Mouse (Mus musculus) testis, adult 2 months (tissue): ENCODE measurements around the gene Pik3ip1. TPM values are rescaled to one million over a fixed set of nuclear protein-coding genes. Genes with fewer than 3 reads are reported as not detected.
A peak's percentile ranks its signal among the peaks of the same experiment; 100 is the strongest.

Experiments
- H3K27ac ChIP-seq: fragments of 200-500 bp; 2 replicates; pipeline ENCODE4 v1.5.1; 2012; ENCODE audit warnings: low read depth, low read length; ENCODE audit not compliant: control insufficient read depth, insufficient read depth
- H3K27me3 ChIP-seq: fragments of 200-500 bp; 2 replicates; pipeline ENCODE4 v1.6.1; 2012; ENCODE audit warnings: mild to moderate bottlenecking, low read length, moderate library complexity; ENCODE audit not compliant: control insufficient read depth, insufficient read depth
- H3K36me3 ChIP-seq: fragments of 200-500 bp; 2 replicates; pipeline ENCODE4 v1.6.1; 2012; ENCODE audit warnings: mild to moderate bottlenecking, low read length; ENCODE audit not compliant: control insufficient read depth, insufficient read depth
- H3K4me1 ChIP-seq: fragments of 200-500 bp; 2 replicates; pipeline ENCODE4 v1.6.1; 2012; ENCODE audit warnings: low read length; ENCODE audit not compliant: control insufficient read depth, insufficient read depth
- H3K4me3 ChIP-seq: fragments of 200-500 bp; 2 replicates; pipeline ENCODE4 v1.5.1; 2012; ENCODE audit warnings: low read depth, mild to moderate bottlenecking, low read length, moderate library complexity, mixed read lengths; ENCODE audit not compliant: control insufficient read depth
- CTCF ChIP-seq: fragments of 200-500 bp; IDR thresholded peaks from 2 replicates; pipeline ENCODE4 v1.5.1; 2012; ENCODE audit warnings: low read depth, mild to moderate bottlenecking, inconsistent platforms, low read length, moderate library complexity; ENCODE audit not compliant: control insufficient read depth, insufficient read depth, insufficient replicate concordance
- POLR2A ChIP-seq: fragments of 200-500 bp; IDR thresholded peaks from 2 replicates; pipeline ENCODE4 v1.6.1; 2012; ENCODE audit warnings: low read depth, mild to moderate bottlenecking, inconsistent platforms, low read length, moderate library complexity; ENCODE audit not compliant: control insufficient read depth
- polyA plus RNA-seq: library from polyadenylated mRNA; depleted of rRNA; stranded (reverse); fragments of >200 nt; gene quantifications from 2 replicates; pipeline ENCODE4 v1.2.3, GENCODE M21; 2012

Pik3ip1 gene
- polyA plus RNA-seq, 1 experiment, result 146 TPM

DNA sequence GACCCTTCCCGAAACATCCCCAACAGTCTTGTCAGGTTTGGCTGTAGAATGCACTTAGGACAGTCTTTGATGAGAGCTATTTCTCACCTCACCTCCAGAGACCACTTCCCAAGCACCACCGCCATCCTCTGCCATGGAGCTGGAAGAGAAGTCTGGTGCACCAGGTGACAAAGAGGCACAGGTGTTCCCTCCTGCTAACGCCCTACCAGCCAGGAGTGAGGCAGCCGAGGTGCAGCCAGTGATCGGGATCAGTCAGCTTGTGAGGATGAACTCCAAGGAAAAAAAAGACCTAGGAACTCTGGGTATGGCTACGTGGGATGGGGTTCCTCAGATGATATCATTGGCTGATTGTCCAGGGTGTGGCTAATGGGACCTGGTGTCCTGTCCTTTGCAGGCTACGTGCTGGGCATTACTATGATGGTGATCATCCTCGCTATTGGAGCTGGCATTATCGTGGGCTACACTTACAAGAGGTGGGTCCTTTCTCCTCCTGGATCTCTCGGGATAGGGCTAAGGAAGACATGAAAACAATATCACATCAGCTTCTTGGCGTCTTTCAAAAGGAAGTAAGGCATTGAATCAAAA, 3.0 kb downstream of the Pik3ip1 start:
- H3K27me3 ChIP-seq, result no peaks in the 10 kb centered on the region
- H3K4me1 ChIP-seq, result peaks cover 14% of the 10 kb centered on the region
- H3K27ac ChIP-seq, result peak overlapping the region; percentile 87
- H3K4me3 ChIP-seq, result peak overlapping the region; percentile 86
- H3K36me3 ChIP-seq, result peaks cover 6% of the 10 kb centered on the region
- TF ChIP-seq POLR2A (no peak), CTCF (no peak)

GRCm38 (mm10) chr11:3334141-3334710, 4.0 kb downstream of the Pik3ip1 start:
- Histone ChIP-seq H3K4me1 (peaks cover 14% of the 10 kb centered on the region), H3K27ac (peak overlapping the region; percentile 46)

DNA sequence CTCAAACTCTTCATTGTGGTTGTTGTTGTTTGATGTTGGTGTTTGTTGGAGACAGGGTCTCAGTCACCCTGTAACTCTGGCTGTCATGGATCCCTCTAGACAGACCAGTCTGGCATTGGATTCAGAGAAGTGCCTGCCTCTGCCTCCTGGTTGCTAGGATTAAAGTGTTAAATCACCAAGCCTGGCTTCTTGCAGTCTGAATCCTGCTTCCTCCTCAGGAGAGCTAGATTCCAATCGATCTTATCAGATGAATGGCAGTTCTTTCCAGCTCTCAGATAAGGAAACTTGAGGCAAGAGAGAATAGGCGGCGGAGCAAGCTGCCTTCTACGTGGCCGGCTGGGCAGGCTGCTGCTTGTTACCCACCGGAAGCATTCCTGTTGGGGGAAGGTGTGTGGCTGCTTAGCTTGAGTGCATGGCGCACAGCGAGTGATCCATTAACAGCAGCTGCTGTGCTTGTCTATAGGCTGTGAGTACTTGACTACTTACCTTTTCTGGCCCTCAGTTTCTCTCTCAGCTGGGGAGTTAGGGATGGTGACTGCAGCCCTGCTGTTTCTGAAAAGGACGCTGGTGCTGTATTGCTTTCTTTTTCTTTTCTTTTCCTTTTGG, 4.6 kb downstream of the Pik3ip1 start:
- H3K4me3 ChIP-seq, result peak overlapping the region; percentile 69
- TF ChIP-seq CTCF (no peak), POLR2A (no peak)
- no peaks in the 10 kb centered on the region for H3K27me3 ChIP-seq
- H3K4me1 ChIP-seq, result peaks cover 14% of the 10 kb centered on the region
- peak overlapping the region; percentile 46 for H3K27ac ChIP-seq
- H3K36me3 ChIP-seq, result peaks cover 6% of the 10 kb centered on the region

More at GRCm38 (mm10) chr11:3334141-3334710, 4.0 kb downstream of the Pik3ip1 start:
- TF ChIP-seq POLR2A (no peak), CTCF (no peak)
- H3K36me3 ChIP-seq, result peaks cover 6% of the 10 kb centered on the region
- peak overlapping the region; percentile 69 for H3K4me3 ChIP-seq
- H3K27me3 ChIP-seq, result no peaks in the 10 kb centered on the region

DNA sequence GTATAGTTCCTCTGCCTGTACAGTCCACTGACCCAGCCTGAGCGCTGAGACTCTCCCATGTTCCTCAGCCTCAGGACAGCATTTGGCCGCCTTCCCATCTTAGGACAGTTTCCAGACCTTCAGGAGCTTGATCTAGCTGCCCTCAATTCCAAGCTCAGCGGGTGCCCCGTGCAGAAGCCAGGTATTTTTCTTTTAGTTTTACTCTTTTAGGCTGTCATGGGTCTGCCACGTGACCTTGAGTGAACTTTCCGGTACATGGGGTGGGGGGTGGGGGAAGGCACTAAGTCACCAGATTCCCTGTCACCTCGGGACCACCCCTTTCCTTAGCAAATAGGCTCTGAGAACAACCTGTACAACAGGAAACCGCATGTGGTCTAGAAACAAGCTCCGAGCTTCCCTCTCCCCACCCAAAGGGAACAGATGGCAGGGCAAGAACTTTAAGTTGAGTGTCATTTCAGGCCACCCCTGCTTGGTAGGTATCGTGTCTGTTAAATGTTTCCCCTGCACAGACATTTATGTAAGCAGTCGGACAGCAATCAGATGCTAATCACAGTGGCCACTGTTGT, 5.5 kb downstream of the Pik3ip1 start:
- TF ChIP-seq CTCF, result no peak
- no peak for TF ChIP-seq POLR2A
- Histone ChIP-seq H3K4me1 (peaks cover 14% of the 10 kb centered on the region), H3K27me3 (no peaks in the 10 kb centered on the region), H3K36me3 (peaks cover 6% of the 10 kb centered on the region), H3K4me3 (peak overlapping the region; percentile 69), H3K27ac (peak overlapping the region; percentile 41)

GRCm38 (mm10) chr11:3336602-3337001, 6.4 kb downstream of the Pik3ip1 start:
- peaks cover 11% of the 10 kb centered on the region for H3K4me1 ChIP-seq
- peaks cover 6% of the 10 kb centered on the region for H3K36me3 ChIP-seq
- no peak for TF ChIP-seq POLR2A
- no peak for TF ChIP-seq CTCF
- no peaks in the 10 kb centered on the region for H3K27me3 ChIP-seq
- peak overlapping the region; percentile 52 for H3K27ac ChIP-seq
- H3K4me3 ChIP-seq, result peak overlapping the region; percentile 2; the same call in 1 of the 2 replicates

- Histone ChIP-seq H3K27me3 (no peaks in the 10 kb centered on the region), H3K4me1 (peaks cover 11% of the 10 kb centered on the region), H3K4me3 (no peak overlapping the region; the same call in 1 of the 2 replicates), H3K36me3 (peaks cover 6% of the 10 kb centered on the region), H3K27ac (peak overlapping the region; percentile 49; the same call in 1 of the 2 replicates)
- TF ChIP-seq POLR2A (peak; percentile 32; the same call in 1 of the 2 replicates), CTCF (no peak)
These were observed 7.2 kb downstream of the Pik3ip1 start for GRCm38 (mm10) chr11:3337173-3337955.
